Mouse (Mus musculus) thymus, adult 2 months (tissue): ENCODE data around the gene Pigk.

Experiments
- CTCF ChIP-seq: fragments of 200-500 bp; IDR thresholded peaks from 2 replicates; pipeline ENCODE4 v1.5.1; 2012; ENCODE audit warnings: mild to moderate bottlenecking, control low read depth, low read length, moderate library complexity, borderline replicate concordance; ENCODE audit not compliant: control insufficient read depth, poor library complexity, insufficient read depth; ENCODE audit errors: extremely low read depth
- POLR2A ChIP-seq: fragments of 200-500 bp; IDR thresholded peaks from 2 replicates; pipeline ENCODE4 v1.6.1; 2012; ENCODE audit warnings: mild to moderate bottlenecking, low read length, control low read depth, moderate library complexity; ENCODE audit not compliant: control insufficient read depth, poor library complexity, insufficient read depth; ENCODE audit errors: extremely low read depth

- no peak for TF ChIP-seq POLR2A
- TF ChIP-seq CTCF = no peak
Measured at GRCm38 (mm10) chr3:152920365-152920764, 206.5 kb downstream of the Pigk start.
